Mouse (Mus musculus) 3134 (cell line): ENCODE results near the gene Add2.
"Not testable (repeated sequence)": the region's sequence is repeated elsewhere in the genome, so short reads cannot be mapped to it uniquely, and the experiment has no call there.

Experiments used
- DNase-seq: peaks from one replicate; pipeline ENCODE4 v3.0.0-alpha.2; 2011; ENCODE audit warnings: low spot score; ENCODE audit not compliant: insufficient read length; ENCODE audit errors: extremely low read depth

Add2 gene

GRCm38 (mm10) chr6:86028601-86029322 lies at the start of gene Add2:
TSS of gene Add2 (plus strand) at chr6:86028681.
- DNase-seq = no peak

GRCm38 (mm10) chr6:85978736-85979135 lies 49.7 kb upstream of the Add2 start:
- DNase-seq = not testable (repeated sequence)

GRCm38 (mm10) chr6:85984351-85984750 lies 44.1 kb upstream of the Add2 start:
- DNase-seq = no peak

GRCm38 (mm10) chr6:85989570-85989969 lies 38.9 kb upstream of the Add2 start:
- not testable (repeated sequence) for DNase-seq

- not testable (repeated sequence) for DNase-seq
Observed at GRCm38 (mm10) chr6:85990774-85991173, 37.7 kb upstream of the Add2 start.

GRCm38 (mm10) chr6:86003405-86003925 lies 25.0 kb upstream of the Add2 start:
- no peak for DNase-seq

- peak; percentile 50 for DNase-seq
Observed at GRCm38 (mm10) chr6:86004271-86005148, 24.0 kb upstream of the Add2 start.

- no peak for DNase-seq
Observed at GRCm38 (mm10) chr6:86009980-86010379, 18.5 kb upstream of the Add2 start.

- not testable (repeated sequence) for DNase-seq
Observed at GRCm38 (mm10) chr6:86014812-86015211, 13.7 kb upstream of the Add2 start.

- DNase-seq = no peak
Observed at GRCm38 (mm10) chr6:86015871-86016270, 12.6 kb upstream of the Add2 start, which contains the start of gene Figla. TSS of gene Figla (plus strand) at chr6:86016171.

- no peak for DNase-seq
Observed at GRCm38 (mm10) chr6:86016793-86017350, 11.6 kb upstream of the Add2 start.

- DNase-seq = no peak
Observed at GRCm38 (mm10) chr6:86019415-86020237, 8.9 kb upstream of the Add2 start.

- DNase-seq = no peak
Observed at GRCm38 (mm10) chr6:86020948-86021347, 7.5 kb upstream of the Add2 start.

- no peak for DNase-seq
Observed at GRCm38 (mm10) chr6:86026632-86027292, 1.7 kb upstream of the Add2 start.

GRCm38 (mm10) chr6:86028150-86028549 lies 331 bp upstream of the Add2 start:
- no peak for DNase-seq

- DNase-seq = no peak
Observed at GRCm38 (mm10) chr6:86029323-86029713, 837 bp downstream of the Add2 start.

- DNase-seq = peak; percentile 29
Observed at GRCm38 (mm10) chr6:86031527-86031926, 3.0 kb downstream of the Add2 start.

- no peak for DNase-seq
Observed at GRCm38 (mm10) chr6:86033635-86034034, 5.2 kb downstream of the Add2 start.

- DNase-seq = no peak
Observed at GRCm38 (mm10) chr6:86038901-86039300, 10.4 kb downstream of the Add2 start.

- DNase-seq = no peak
Observed at GRCm38 (mm10) chr6:86040140-86040539, 11.7 kb downstream of the Add2 start.
